In genomic region chr14:79377041-79377440, GRCm38 (mm10) we compare ENCODE assay signal across 16 mouse cellular contexts.
"Had no signal": no experiment of that assay in that cellular context is flagged by ENCODE, and none has a peak within 500 bp of the region (broad histone marks: within the 10 kb centered on the region; RNA-seq: fewer than 3 reads in every experiment).

No protein-coding gene starts in this region.

- DNase-seq: right cerebral cortex, adult 18-20 months; right cerebral cortex, postnatal 14 days; right cerebral cortex, postnatal 25 days; right cerebral cortex, postnatal 4 days; spleen, adult 18-20 months; thymus, adult 18-20 months; thymus, adult 2 months; thymus, postnatal 14 days; thymus, postnatal 25 days; thymus, postnatal 36 days; thymus, postnatal 4 days had no signal

- H3K9me3 ChIP-seq: neural tube, embryonic 12.5 days; neural tube, embryonic 13.5 days; neural tube, embryonic 15.5 days; stomach, embryonic 15.5 days had no signal

- H3K4me1 ChIP-seq: neural tube, embryonic 12.5 days; neural tube, embryonic 13.5 days; neural tube, embryonic 15.5 days; stomach, embryonic 15.5 days had no signal

- H3K27me3 ChIP-seq: neural tube, embryonic 12.5 days; neural tube, embryonic 13.5 days; neural tube, embryonic 15.5 days; stomach, embryonic 15.5 days had no signal

- H3K4me2 ChIP-seq: neural tube, embryonic 12.5 days; neural tube, embryonic 13.5 days; neural tube, embryonic 15.5 days; stomach, embryonic 15.5 days had no signal

- H3K4me3 ChIP-seq: neural tube, embryonic 12.5 days; neural tube, embryonic 13.5 days; neural tube, embryonic 15.5 days; stomach, embryonic 15.5 days had no signal

- H3K27ac ChIP-seq: neural tube, embryonic 12.5 days; neural tube, embryonic 13.5 days; neural tube, embryonic 15.5 days; stomach, embryonic 15.5 days; stomach, postnatal 0 days had no signal

- H3K9ac ChIP-seq: neural tube, embryonic 12.5 days; neural tube, embryonic 13.5 days; neural tube, embryonic 15.5 days; stomach, embryonic 15.5 days had no signal
